ENCODE assay signal across 14 mouse cellular contexts in the genomic region with DNA sequence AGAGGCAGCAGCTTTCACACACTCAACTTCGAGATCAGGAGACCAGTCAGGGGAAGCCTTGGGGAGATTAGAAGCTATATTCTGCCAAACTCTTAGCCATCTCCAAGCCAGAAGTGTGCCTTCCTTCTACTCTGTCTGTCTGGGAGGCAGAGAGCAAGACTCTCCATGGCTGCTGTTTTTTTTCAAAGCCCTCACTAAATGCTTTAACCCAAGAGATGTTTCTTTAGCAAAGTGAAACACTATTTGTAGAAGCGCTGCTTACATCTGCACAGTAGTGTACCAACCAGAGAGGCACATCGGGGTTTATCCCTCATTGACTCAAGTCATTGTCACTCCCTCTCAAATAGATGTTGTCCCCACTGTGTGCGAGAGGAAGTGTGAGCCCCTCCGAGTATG.
A peak's percentile ranks its signal among the peaks of the same experiment; 100 is the strongest.
DNase-seq lines count a peak whose midpoint lies in the region; ATAC-seq lines count a peak whose summit lies in the region.
"Had no signal": no experiment of that assay in that cellular context is flagged by ENCODE, and none has a peak within 500 bp of the region (broad histone marks: within the 10 kb centered on the region; RNA-seq: fewer than 3 reads in every experiment).

No protein-coding gene starts in this region.

- ATAC-seq in kidney, embryonic 15.5 days (replicated peaks; ENCODE audit: low FRiP score), result no peak
- no peak for ATAC-seq in kidney, embryonic 14.5 days (ENCODE audit: low FRiP score, low TSS enrichment)
- ATAC-seq in forebrain, embryonic 14.5 days, result no peak
- ATAC-seq in intestine, embryonic 15.5 days, result peak; percentile 37

- H3K27me3 ChIP-seq in kidney, embryonic 15.5 days, result no peaks in the 10 kb centered on the region
- no peaks in the 10 kb centered on the region for H3K27me3 ChIP-seq in kidney, embryonic 14.5 days (ENCODE audit: control insufficient read depth, insufficient read depth, low read length)
- no peaks in the 10 kb centered on the region for H3K27me3 ChIP-seq in forebrain, embryonic 14.5 days (replicated peaks; ENCODE audit: control insufficient read depth, insufficient read depth, low read length)
- H3K27me3 ChIP-seq in intestine, embryonic 15.5 days (replicated peaks), result no peaks in the 10 kb centered on the region
- no peaks in the 10 kb centered on the region for H3K27me3 ChIP-seq in heart, embryonic 10.5 days (ENCODE audit: insufficient read depth, poor library complexity, severe bottlenecking)
- H3K27me3 ChIP-seq: lung, embryonic 15.5 days had no signal

- H3K4me3 ChIP-seq in kidney, embryonic 15.5 days (replicated peaks), result no peak overlapping the region
- H3K4me3 ChIP-seq in kidney, embryonic 14.5 days (ENCODE audit: low read length), result no peak overlapping the region
- H3K4me3 ChIP-seq in forebrain, embryonic 14.5 days (ENCODE audit: low read depth, low read length), result no peak overlapping the region
- H3K4me3 ChIP-seq in intestine, embryonic 15.5 days (replicated peaks), result no peak overlapping the region
- H3K4me3 ChIP-seq in heart, embryonic 10.5 days, result no peak overlapping the region
- H3K4me3 ChIP-seq: lung, embryonic 15.5 days had no signal

- 51% methylated on average over 5 of the region's 5 CpGs for WGBS in kidney, embryonic 15.5 days
- 54% methylated on average over 5 of the region's 5 CpGs for WGBS in kidney, embryonic 14.5 days
- 31% methylated on average over 5 of the region's 5 CpGs for WGBS in forebrain, embryonic 14.5 days
- WGBS in intestine, embryonic 15.5 days, result 52% methylated on average over 5 of the region's 5 CpGs
- WGBS in heart, embryonic 10.5 days, result 66% methylated on average over 5 of the region's 5 CpGs

- H3K9me3 ChIP-seq in kidney, embryonic 15.5 days (replicated peaks), result no peaks in the 10 kb centered on the region
- no peaks in the 10 kb centered on the region for H3K9me3 ChIP-seq in kidney, embryonic 14.5 days (ENCODE audit: control insufficient read depth, low read length)
- no peaks in the 10 kb centered on the region for H3K9me3 ChIP-seq in forebrain, embryonic 14.5 days (replicated peaks; ENCODE audit: control insufficient read depth, low read length)
- H3K9me3 ChIP-seq in intestine, embryonic 15.5 days, result no peaks in the 10 kb centered on the region
- H3K9me3 ChIP-seq in heart, embryonic 10.5 days, result no peaks in the 10 kb centered on the region
- H3K9me3 ChIP-seq: lung, embryonic 15.5 days had no signal

- H3K36me3 ChIP-seq in kidney, embryonic 15.5 days, result no peaks in the 10 kb centered on the region
- no peaks in the 10 kb centered on the region for H3K36me3 ChIP-seq in kidney, embryonic 14.5 days (ENCODE audit: control insufficient read depth, insufficient read depth, low read length)
- no peaks in the 10 kb centered on the region for H3K36me3 ChIP-seq in forebrain, embryonic 14.5 days (ENCODE audit: control insufficient read depth, insufficient read depth, low read length)
- H3K36me3 ChIP-seq in intestine, embryonic 15.5 days, result no peaks in the 10 kb centered on the region
- no peaks in the 10 kb centered on the region for H3K36me3 ChIP-seq in heart, embryonic 10.5 days
- H3K36me3 ChIP-seq: lung, embryonic 15.5 days had no signal

- H3K4me1 ChIP-seq in kidney, embryonic 15.5 days, result peaks cover 34% of the 10 kb centered on the region
- H3K4me1 ChIP-seq in kidney, embryonic 14.5 days (ENCODE audit: control insufficient read depth, insufficient read depth, low read length), result peaks cover 32% of the 10 kb centered on the region
- H3K4me1 ChIP-seq in forebrain, embryonic 14.5 days (ENCODE audit: control insufficient read depth, insufficient read depth, low read length), result peaks cover 21% of the 10 kb centered on the region
- peaks cover 3% of the 10 kb centered on the region; the same call in 1 of the 2 replicates for H3K4me1 ChIP-seq in intestine, embryonic 15.5 days (replicated peaks)
- no peaks in the 10 kb centered on the region; the same call in 1 of the 2 replicates for H3K4me1 ChIP-seq in heart, embryonic 10.5 days

- no peak overlapping the region for H3K9ac ChIP-seq in kidney, embryonic 15.5 days
- H3K9ac ChIP-seq in kidney, embryonic 14.5 days (ENCODE audit: low read depth, low read length), result no peak overlapping the region
- H3K9ac ChIP-seq in forebrain, embryonic 14.5 days (ENCODE audit: low read length), result no peak overlapping the region
- H3K9ac ChIP-seq in intestine, embryonic 15.5 days, result no peak overlapping the region
- H3K9ac ChIP-seq: lung, embryonic 15.5 days had no signal

- H3K27ac ChIP-seq in kidney, embryonic 15.5 days, result peak overlapping the region; percentile 7; the same call in 1 of the 2 replicates
- no peak overlapping the region; the same call in 1 of the 2 replicates for H3K27ac ChIP-seq in kidney, embryonic 14.5 days (ENCODE audit: low read depth, low read length)
- no peak overlapping the region for H3K27ac ChIP-seq in forebrain, embryonic 14.5 days (ENCODE audit: low read depth, low read length)
- peak overlapping the region; percentile 64 for H3K27ac ChIP-seq in intestine, embryonic 15.5 days
- H3K27ac ChIP-seq in heart, embryonic 10.5 days, result no peak overlapping the region
- H3K27ac ChIP-seq: lung, embryonic 15.5 days had no signal

- DNase-seq in forebrain, embryonic 14.5 days (ENCODE audit: low spot score), result no peak
- peak; percentile 35 for DNase-seq in neural tube, embryonic 10.5 days (ENCODE audit: extremely low spot score, low spot score)
- no peak for DNase-seq in heart, embryonic 10.5 days (ENCODE audit: low spot score)
- no peak for DNase-seq in frontal cortex, postnatal 25 days (ENCODE audit: low spot score in 2 of 2)
- DNase-seq in MN1 (ENCODE audit: low spot score), result no peak
- DNase-seq: adrenal gland, adult 8-10 months; gastrocnemius, postnatal 10 days; kidney, postnatal 36 days; spleen, adult 18-20 months; thymus, adult 2 months had no signal

- no peak overlapping the region for H3K4me2 ChIP-seq in kidney, embryonic 15.5 days
- no peak overlapping the region for H3K4me2 ChIP-seq in kidney, embryonic 14.5 days (replicated peaks; ENCODE audit: low read depth, low read length)
- H3K4me2 ChIP-seq in forebrain, embryonic 14.5 days (ENCODE audit: low read length), result peak overlapping the region; percentile 34
- H3K4me2 ChIP-seq in intestine, embryonic 15.5 days (replicated peaks), result peak overlapping the region; percentile 17
- H3K4me2 ChIP-seq: lung, embryonic 15.5 days had no signal

Comparison
In these comparisons a context has a peak if more than half of its experiments do, and no peak if none do; other contexts are left out.
1. H3K27ac ChIP-seq: peak in kidney, embryonic 15.5 days (single experiment) and intestine, embryonic 15.5 days (single experiment); none in kidney, embryonic 14.5 days (single experiment), forebrain, embryonic 14.5 days (single experiment) and heart, embryonic 10.5 days (single experiment).
2. H3K4me2 ChIP-seq: peak in forebrain, embryonic 14.5 days (single experiment) and intestine, embryonic 15.5 days (single experiment); none in kidney, embryonic 15.5 days (single experiment) and kidney, embryonic 14.5 days (single experiment).